Mouse (Mus musculus) hindbrain, embryonic 10.5 days (tissue): ENCODE data around the gene Abhd18. TPM values are rescaled to one million over a fixed set of nuclear protein-coding genes. Genes with fewer than 3 reads are reported as not detected.
"Not testable (repeated sequence)": the region's sequence is repeated elsewhere in the genome, so short reads cannot be mapped to it uniquely, and the experiment has no call there.

Source experiments
- DNase-seq: peaks from one replicate; pipeline ENCODE4 v3.0.0-alpha.2; 2017; ENCODE audit warnings: low spot score
- H3K27ac ChIP-seq: fragments of 300-500 bp; sonication (generic); 2 replicates; pipeline ENCODE4 v1.5.1; 2016; ENCODE audit warnings: mild to moderate bottlenecking, moderate library complexity
- H3K27me3 ChIP-seq: fragments of 300-500 bp; sonication (generic); 2 replicates; pipeline ENCODE4 v1.6.1; 2016; ENCODE audit warnings: mild to moderate bottlenecking; ENCODE audit not compliant: poor library complexity, insufficient read depth, severe bottlenecking
- H3K36me3 ChIP-seq: fragments of 300-500 bp; sonication (generic); 2 replicates; pipeline ENCODE4 v1.6.1; 2016; ENCODE audit warnings: mild to moderate bottlenecking, moderate library complexity
- H3K4me1 ChIP-seq: fragments of 300-500 bp; sonication (generic); replicated peaks from 2 replicates; pipeline ENCODE4 v1.6.1; 2016; ENCODE audit warnings: mild to moderate bottlenecking
- H3K4me3 ChIP-seq: fragments of 300-500 bp; sonication (generic); 2 replicates; pipeline ENCODE4 v1.5.1; 2016; ENCODE audit warnings: mild to moderate bottlenecking, moderate library complexity
- H3K9me3 ChIP-seq: fragments of 300-500 bp; sonication (generic); 2 replicates; pipeline ENCODE4 v1.6.1; 2016; ENCODE audit warnings: mild to moderate bottlenecking, moderate library complexity
- WGBS: fragments of 180-500 bp; shearing (Covaris S2); methylation state at CpG from one replicate; pipeline ENCODE4 v1.1.7; 2016; 5-methylcytosine and 5-hydroxymethylcytosine counted together
- polyA plus RNA-seq: library from polyadenylated mRNA; unstranded; fragments of >200 nt; fragmentation: Nextera tagmentation; extraction: Ambion mirVana; gene quantifications from 2 replicates; pipeline ENCODE4 v1.2.1, GENCODE M21; 2016

Abhd18 gene
- 6.2 and 6.9 TPM in 2 replicates for polyA plus RNA-seq

DNA sequence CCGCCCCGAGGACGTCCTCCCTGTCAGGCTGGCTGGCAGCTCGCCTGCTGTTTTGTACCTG, at the start of gene Abhd18:
Abhd18 (plus strand) TSS at position 14 of the 61 bp plus-strand sequence.
- Histone ChIP-seq H3K4me1 (peaks cover 10% of the 10 kb centered on the region; the same call in 1 of the 2 replicates), H3K27ac (peak within 1 kb of the TSS; percentile 88), H3K4me3 (peak within 1 kb of the TSS; percentile 57)
- DNase-seq, H3K27me3 ChIP-seq, H3K9me3 ChIP-seq, H3K36me3 ChIP-seq: not testable (repeated sequence)
- 0% methylated on average over 3 of the region's 4 CpGs for WGBS

DNA sequence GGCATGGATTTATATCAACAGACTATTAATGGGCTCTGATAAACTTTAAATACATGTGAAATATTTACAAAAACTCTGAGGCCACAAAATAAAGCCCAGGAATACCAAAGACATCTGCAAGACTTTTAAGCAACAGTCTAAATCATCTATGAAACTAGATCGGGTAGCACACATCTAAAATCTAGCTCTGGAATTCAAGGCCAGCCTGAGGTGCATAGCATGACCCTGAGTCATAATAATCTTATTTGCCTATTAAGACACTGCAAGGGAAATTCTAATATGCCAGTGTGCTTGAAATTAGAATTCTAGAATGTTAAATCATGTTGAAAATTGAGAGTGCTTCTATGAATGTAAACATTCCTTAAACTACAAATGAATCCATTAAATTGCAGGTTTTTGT, 48.7 kb upstream of the Abhd18 start:
- H3K9me3 ChIP-seq, result no peaks in the 10 kb centered on the region
- peaks cover 24% of the 10 kb centered on the region for H3K4me1 ChIP-seq
- H3K27me3 ChIP-seq, result no peaks in the 10 kb centered on the region
- peaks cover 25% of the 10 kb centered on the region for H3K36me3 ChIP-seq
- 79% methylated on average over 1 of the region's 1 CpGs for WGBS
- H3K4me3 ChIP-seq, result no peak overlapping the region
- no peak overlapping the region for H3K27ac ChIP-seq
- DNase-seq, result no peak

DNA sequence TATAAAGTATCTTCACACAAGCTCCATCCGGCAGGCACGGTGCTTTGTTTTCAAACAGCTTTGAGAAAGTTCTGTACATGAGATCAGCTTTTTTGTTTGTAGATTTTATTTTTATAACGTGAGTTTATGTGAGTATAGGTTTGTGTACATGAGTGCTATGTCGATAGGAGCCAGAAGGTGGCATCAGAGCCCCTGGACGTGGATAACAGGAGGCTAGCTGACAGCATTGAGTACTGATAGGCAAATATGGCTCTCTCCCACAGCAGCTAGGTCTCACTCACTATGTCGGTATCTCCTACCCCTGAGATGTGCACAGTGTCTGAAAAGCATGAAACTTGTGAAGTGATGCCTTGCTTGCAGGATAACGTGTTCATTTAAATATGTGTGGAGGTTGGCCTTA, 48.3 kb upstream of the Abhd18 start:
- Histone ChIP-seq H3K4me3 (no peak overlapping the region), H3K36me3 (peaks cover 25% of the 10 kb centered on the region), H3K27me3 (no peaks in the 10 kb centered on the region), H3K4me1 (peaks cover 24% of the 10 kb centered on the region), H3K9me3 (no peaks in the 10 kb centered on the region), H3K27ac (no peak overlapping the region)
- peak; percentile 33 for DNase-seq
- 37% methylated on average over 7 of the region's 7 CpGs for WGBS

DNA sequence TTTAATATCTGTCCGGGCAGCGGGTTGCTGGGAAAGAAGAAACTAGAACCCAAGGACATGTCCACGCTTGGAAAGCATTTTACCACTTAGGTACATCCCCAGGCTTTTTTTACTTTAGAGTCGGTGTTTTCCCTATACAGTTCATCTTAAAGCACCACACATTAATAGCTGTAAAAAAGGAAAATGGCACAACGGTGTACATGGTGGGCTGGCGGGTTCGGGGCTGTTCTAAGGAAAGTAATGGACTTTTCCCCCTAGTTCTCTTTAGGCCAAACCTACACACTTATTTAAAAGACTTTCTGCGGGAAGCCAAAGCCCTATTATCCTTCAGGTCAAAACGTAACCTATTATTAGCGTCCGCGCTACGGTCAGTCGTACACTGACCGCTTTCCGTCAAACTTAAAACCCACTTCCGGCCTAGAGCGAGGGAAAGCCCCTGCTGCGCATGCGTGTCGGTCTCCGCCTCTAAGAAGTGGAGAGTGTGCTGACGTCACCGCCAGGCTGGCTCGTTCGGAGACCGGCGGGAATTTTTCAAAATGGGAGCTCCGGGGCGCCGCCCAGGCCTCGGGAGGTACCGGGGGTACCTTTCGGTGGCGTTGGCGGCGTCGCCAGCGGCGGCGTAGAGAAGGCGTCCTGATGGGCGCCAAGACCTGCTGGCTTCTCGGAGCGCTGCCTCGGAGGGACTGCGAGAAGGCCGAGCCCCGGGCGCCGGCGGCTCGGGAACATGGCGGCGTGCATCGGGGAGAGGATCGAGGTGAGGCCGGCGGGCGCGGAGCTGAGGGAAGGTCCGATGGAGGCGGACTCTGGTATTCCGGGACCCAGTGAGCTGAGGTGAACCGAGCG, 47.0 kb upstream of the Abhd18 start, which contains the start of gene Plk4:
Plk4 (plus strand) TSS at position 490 of the 843 bp plus-strand sequence.
- H3K27ac ChIP-seq, result peak within 1 kb of the TSS; percentile 97
- H3K36me3 ChIP-seq, result peaks cover 38% of the 10 kb centered on the region
- peak; percentile 95 for DNase-seq
- H3K4me1 ChIP-seq, result peaks cover 24% of the 10 kb centered on the region
- WGBS, result 2% methylated on average over 66 of the region's 66 CpGs
- H3K9me3 ChIP-seq, result no peaks in the 10 kb centered on the region
- H3K27me3 ChIP-seq, result no peaks in the 10 kb centered on the region
- peak within 1 kb of the TSS; percentile 98 for H3K4me3 ChIP-seq

DNA sequence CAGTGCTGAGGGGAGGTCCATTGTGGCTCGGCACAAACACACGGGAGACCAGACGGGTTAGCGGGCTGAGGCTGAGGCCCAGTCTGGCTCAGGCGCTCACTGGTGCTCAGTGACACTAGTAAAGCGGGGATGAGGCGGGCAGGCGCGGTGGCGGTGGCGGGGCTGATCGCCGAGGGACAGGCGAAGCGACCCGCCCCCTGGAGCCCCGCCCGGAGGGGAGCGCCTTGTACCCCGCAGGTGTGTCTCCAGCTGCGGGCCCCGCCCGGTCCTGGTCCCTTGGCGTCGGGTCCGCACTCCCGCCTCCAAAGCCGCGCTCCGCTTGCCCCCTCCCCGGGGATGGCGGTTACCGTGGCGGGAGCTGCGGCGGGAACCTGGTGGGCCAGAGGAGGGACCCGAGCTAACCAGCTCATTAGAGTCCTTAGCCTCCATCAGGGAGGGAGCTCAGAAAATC, 46.4 kb upstream of the Abhd18 start:
- no peak for DNase-seq
- H3K27ac ChIP-seq, result peak overlapping the region; percentile 97
- H3K9me3 ChIP-seq, result no peaks in the 10 kb centered on the region
- H3K36me3 ChIP-seq, result peaks cover 44% of the 10 kb centered on the region
- H3K4me1 ChIP-seq, result peaks cover 24% of the 10 kb centered on the region
- under 1% methylated on average over 37 of the region's 37 CpGs for WGBS
- H3K4me3 ChIP-seq, result peak overlapping the region; percentile 98
- no peaks in the 10 kb centered on the region for H3K27me3 ChIP-seq

DNA sequence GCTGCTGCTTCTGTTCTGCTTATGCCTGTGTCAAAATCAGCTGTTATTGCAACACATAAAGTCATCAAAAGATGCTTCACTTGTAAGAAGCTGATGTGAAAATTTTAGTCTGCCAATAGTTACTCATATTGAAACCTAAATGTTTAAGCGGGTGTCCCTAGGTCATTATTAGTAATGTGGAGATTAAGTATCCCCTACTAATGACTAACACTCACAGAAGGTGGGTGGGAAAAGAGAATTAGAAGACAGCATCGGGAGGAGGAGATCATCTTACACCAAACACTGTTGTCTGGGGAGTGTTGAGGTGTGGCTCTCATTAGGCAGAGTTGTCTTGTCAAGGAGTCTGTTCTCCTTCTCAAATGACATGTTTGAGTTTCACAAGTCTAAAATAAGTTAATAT, 39.9 kb upstream of the Abhd18 start:
- peaks cover 7% of the 10 kb centered on the region; the same call in 1 of the 2 replicates for H3K4me1 ChIP-seq
- DNase-seq, result no peak
- no peaks in the 10 kb centered on the region for H3K9me3 ChIP-seq
- peaks cover 99% of the 10 kb centered on the region for H3K36me3 ChIP-seq
- H3K27ac ChIP-seq, result no peak overlapping the region
- H3K4me3 ChIP-seq, result no peak overlapping the region
- H3K27me3 ChIP-seq, result no peaks in the 10 kb centered on the region
- WGBS, result 76% methylated on average over 2 of the region's 2 CpGs

DNA sequence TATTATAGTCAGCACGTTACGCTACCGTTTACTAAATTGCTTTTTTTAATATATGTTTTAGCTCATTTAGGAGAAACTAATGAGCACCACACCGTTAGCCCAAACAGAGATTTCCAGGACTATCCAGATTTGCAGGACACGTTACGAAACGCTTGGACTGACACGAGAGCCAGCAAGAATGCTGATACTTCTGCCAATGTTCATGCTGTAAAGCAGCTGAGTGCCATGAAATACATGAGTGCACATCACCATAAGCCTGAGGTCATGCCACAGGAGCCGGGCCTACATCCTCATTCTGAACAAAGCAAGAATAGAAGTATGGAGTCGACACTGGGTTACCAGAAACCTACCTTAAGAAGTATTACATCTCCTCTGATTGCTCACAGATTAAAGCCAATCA, 38.1 kb upstream of the Abhd18 start:
- Histone ChIP-seq H3K4me1 (no peaks in the 10 kb centered on the region), H3K9me3 (no peaks in the 10 kb centered on the region), H3K36me3 (peaks cover 99% of the 10 kb centered on the region), H3K27me3 (no peaks in the 10 kb centered on the region), H3K4me3 (no peak overlapping the region), H3K27ac (no peak overlapping the region)
- no peak for DNase-seq
- WGBS, result 95% methylated on average over 10 of the region's 10 CpGs

DNA sequence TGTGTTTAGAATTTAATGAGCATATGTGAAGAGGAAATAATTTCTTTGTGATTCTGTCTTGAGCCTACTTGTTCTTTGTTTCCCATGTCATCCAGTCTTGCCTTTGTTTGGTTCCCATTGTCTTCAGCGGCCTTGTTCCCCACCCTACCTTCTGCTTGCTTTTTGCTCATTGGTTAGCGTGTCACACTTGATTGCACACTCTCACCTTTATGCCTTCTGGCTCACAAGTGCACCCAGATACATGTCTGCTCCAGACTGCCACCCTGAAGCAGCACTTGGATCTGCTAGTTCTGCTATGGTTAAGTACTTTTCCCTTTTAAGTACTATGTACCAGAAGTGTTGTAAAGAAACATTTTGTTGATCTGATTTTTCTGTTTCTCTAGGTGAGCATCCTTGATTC, 36.9 kb upstream of the Abhd18 start:
- WGBS, result 54% methylated on average over 2 of the region's 2 CpGs
- Histone ChIP-seq H3K9me3 (no peaks in the 10 kb centered on the region), H3K27ac (no peak overlapping the region), H3K4me1 (no peaks in the 10 kb centered on the region), H3K36me3 (peaks cover 99% of the 10 kb centered on the region), H3K4me3 (no peak overlapping the region), H3K27me3 (no peaks in the 10 kb centered on the region)
- no peak for DNase-seq

DNA sequence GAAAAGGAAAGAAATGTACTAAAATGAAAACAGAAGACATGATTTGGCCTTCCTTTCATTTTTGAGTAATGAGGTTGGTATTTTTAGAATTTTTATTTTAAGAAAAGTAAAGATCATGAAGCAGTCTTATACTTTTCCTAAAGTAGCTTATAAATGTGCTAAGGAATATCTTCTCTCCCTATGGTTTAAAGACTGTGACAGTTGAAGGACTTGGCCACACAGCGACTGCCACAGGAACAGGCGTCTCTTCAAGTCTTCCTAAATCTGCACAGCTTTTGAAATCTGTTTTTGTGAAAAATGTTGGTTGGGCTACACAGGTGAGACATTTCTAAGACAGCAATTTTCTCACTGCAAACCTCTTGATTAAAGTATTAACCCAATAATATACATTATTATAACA, 33.5 kb upstream of the Abhd18 start:
- no peak overlapping the region for H3K4me3 ChIP-seq
- peaks cover 99% of the 10 kb centered on the region for H3K36me3 ChIP-seq
- H3K27ac ChIP-seq, result no peak overlapping the region
- no peak for DNase-seq
- 93% methylated on average over 2 of the region's 2 CpGs for WGBS
- no peaks in the 10 kb centered on the region for H3K27me3 ChIP-seq
- H3K9me3 ChIP-seq, result no peaks in the 10 kb centered on the region
- no peaks in the 10 kb centered on the region for H3K4me1 ChIP-seq

DNA sequence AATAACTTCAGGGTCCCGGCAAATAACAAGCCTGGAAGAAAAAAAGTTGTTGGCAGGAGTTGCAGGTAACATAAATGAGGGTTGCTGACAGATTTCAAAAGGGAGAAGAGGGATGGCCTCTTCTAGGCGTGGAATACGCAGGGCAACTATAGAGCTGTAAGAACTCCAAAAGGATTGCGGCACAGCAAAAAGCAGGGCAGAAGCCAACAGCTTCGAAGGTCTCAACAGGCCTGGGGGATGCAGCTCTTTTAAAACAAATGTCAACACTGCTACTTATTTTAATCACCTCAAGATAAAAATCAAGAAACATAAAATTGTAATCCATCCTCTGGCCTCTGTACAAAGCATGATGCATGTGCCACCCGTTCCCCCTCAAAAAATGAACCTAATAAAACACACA, 1.2 kb upstream of the Abhd18 start:
- H3K9me3 ChIP-seq, H3K27me3 ChIP-seq, H3K36me3 ChIP-seq: not testable (repeated sequence)
- peak; percentile 3 for DNase-seq
- peaks cover 10% of the 10 kb centered on the region; the same call in 1 of the 2 replicates for H3K4me1 ChIP-seq
- WGBS, result 91% methylated on average over 6 of the region's 6 CpGs
- H3K4me3 ChIP-seq, result peak overlapping the region; percentile 57; the same call in 1 of the 2 replicates
- peak overlapping the region; percentile 88; the same call in 1 of the 2 replicates for H3K27ac ChIP-seq

DNA sequence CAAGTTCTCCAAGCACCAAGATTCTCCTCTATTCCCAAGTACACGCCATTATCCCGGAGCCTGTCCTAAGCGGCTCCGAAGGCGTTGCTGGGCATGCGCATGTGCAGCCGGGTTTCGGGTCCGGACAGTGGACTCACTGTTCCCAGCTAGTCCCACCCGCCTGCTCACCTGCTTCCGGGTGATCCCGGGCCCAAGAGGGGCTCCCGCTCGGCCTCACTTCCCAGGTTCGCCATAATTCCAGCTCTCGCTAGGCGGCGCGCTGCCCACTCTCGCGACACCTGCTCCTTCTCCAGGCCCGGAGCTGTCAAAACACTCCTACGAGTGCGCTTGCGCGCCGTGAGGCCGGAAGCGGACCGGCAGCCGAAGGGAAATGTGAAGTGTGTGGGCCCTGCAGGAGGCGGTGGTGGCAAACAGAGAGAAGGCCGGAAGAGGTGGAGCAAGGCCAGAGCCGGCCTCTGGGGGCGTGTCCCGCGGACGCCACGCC, 255 bp upstream of the Abhd18 start, which contains the start of gene Mfsd8:
Mfsd8 (minus strand) TSS at position 414 of the 484 bp plus-strand sequence.
- not testable (repeated sequence) for H3K36me3 ChIP-seq
- WGBS, result under 1% methylated on average over 39 of the region's 39 CpGs

DNA sequence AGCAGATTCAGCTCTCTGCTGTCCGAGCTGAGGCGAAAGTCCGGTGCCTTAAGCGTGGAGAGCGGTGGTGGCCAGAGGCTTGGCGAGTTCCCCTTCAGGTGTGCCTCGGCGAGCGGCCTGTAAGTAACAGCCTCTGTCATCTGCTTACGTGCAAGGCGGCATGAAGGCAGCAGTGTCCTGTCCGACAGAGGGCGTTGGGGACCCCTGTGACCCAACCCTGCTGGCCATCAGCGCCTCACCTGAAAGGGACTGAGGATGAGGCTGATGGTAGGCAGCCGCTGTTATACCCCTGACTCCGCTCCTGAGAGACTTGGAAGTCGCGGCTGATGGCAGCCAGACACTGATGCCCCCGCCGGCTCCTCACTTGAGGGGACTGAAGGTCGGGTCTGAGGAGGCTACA, 248 bp downstream of the Abhd18 start:
- WGBS, result under 1% methylated on average over 20 of the region's 21 CpGs
- Histone ChIP-seq H3K27ac (peak overlapping the region; percentile 75), H3K4me3 (peak overlapping the region; percentile 57), H3K4me1 (peaks cover 10% of the 10 kb centered on the region; the same call in 1 of the 2 replicates)
- H3K36me3 ChIP-seq, H3K27me3 ChIP-seq, H3K9me3 ChIP-seq: not testable (repeated sequence)
- DNase-seq, result peak; percentile 64

More for the DNA sequence above, 255 bp upstream of the Abhd18 start, which contains the start of gene Mfsd8:
- H3K27me3 ChIP-seq, H3K9me3 ChIP-seq: not testable (repeated sequence)
- peak within 1 kb of the TSS; percentile 57 for H3K4me3 ChIP-seq
- DNase-seq, result peak; percentile 99
- peak within 1 kb of the TSS; percentile 88 for H3K27ac ChIP-seq
- peaks cover 10% of the 10 kb centered on the region; the same call in 1 of the 2 replicates for H3K4me1 ChIP-seq

DNA sequence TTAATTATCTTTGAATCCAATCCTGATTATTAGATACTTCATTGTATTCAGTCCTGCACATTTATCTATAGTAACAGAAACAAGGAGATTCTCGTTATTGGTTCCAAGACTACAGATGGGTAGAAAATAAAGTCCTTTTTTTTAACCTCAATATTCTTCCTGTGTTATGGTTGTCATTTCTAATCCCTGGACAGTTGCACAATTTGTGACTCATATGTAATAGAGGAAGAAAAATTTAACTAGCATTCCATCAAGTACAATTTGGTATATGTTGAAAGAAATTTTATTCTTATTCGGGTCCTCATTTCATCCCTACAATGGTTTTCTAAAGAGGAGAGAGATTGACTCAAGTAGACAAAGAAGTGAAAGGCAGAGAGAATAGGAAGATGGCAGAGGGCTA, 1.2 kb downstream of the Abhd18 start:
- not testable (repeated sequence) for H3K27me3 ChIP-seq, H3K9me3 ChIP-seq, H3K4me3 ChIP-seq, DNase-seq, H3K27ac ChIP-seq, H3K36me3 ChIP-seq
- peaks cover 10% of the 10 kb centered on the region; the same call in 1 of the 2 replicates for H3K4me1 ChIP-seq
- WGBS, result 90% methylated on average over 2 of the region's 2 CpGs
